Mouse (Mus musculus): ENCODE results near the gene Snd1.

DNA sequence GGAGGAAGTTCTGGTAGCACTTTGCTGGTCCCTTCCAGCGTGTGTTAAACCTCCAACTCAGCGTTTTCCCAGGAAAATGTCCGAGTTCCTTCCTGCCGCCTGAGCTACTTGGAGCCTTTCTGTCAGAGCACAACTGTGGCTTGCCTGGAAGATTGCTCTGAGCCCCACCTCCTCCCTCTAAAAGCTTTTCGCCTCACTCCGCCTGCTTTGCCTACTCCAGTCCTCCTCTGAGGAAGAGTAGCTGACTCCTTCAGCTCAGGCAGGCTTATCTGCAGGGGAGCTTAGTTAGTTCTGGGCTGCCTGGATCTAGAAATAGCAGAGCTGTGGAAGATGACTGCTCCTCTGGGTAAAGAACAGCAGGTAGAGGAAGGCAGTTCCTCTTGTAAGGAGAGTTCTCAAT, 80.1 kb downstream of the Snd1 start:
- no peak for TF ChIP-seq POLR2A (IDR thresholded peaks at IDR 0.05; ENCODE audit: insufficient read length, low read depth)
- no peak for TF ChIP-seq USF1 (IDR thresholded peaks at IDR 0.05; ENCODE audit: low read depth)
- TF ChIP-seq MYOD1 (IDR thresholded peaks at IDR 0.05; ENCODE audit: control insufficient read depth in 1 of 3, insufficient read length in 2 of 3, low read depth in 2 of 3) = no peak
- no peak for TF ChIP-seq CEBPB (IDR thresholded peaks at IDR 0.05; ENCODE audit: insufficient read depth, poor library complexity, severe bottlenecking)
- TF ChIP-seq E2F4 (IDR thresholded peaks at IDR 0.05; ENCODE audit: insufficient read depth) = no peak

Measured in myocyte (in vitro differentiated cells).